Mouse (Mus musculus) CH12.LX (cell line): ENCODE results near the gene Ric1. TPM values are rescaled to one million over a fixed set of nuclear protein-coding genes. Genes with fewer than 3 reads are reported as not detected.

Source experiments
- DNase-seq: peaks from one replicate; pipeline ENCODE4 v3.0.0-alpha.2; 2013; ENCODE audit errors: extremely low read depth
- H3K27ac ChIP-seq: 2 replicates; pipeline ENCODE4 v1.5.1; 2012; ENCODE audit warnings: low read depth, mild to moderate bottlenecking, control low read depth, moderate library complexity; ENCODE audit not compliant: insufficient read depth
- H3K27me3 ChIP-seq: replicated peaks from 2 replicates; pipeline ENCODE3; 2012; ENCODE audit warnings: inconsistent platforms
- H3K36me3 ChIP-seq, 2 experiments: replicated peaks in 1 of 2; 2 replicates each; pipeline versions ENCODE3 to v1.6.1; 2012; ENCODE audit warnings: inconsistent platforms in 1 of 2, low read length in 1 of 2, mild to moderate bottlenecking in 1 of 2, mixed read lengths in 1 of 2, moderate library complexity in 1 of 2; ENCODE audit not compliant: control insufficient read depth in 1 of 2, insufficient read depth in 1 of 2
- H3K4me1 ChIP-seq, 2 experiments: 2 replicates each; pipeline ENCODE4 v1.6.1; 2012; ENCODE audit warnings: inconsistent platforms in 1 of 2, moderate library complexity in 1 of 2; ENCODE audit not compliant: insufficient read depth in 2 of 2, control insufficient read depth in 1 of 2
- H3K4me2 ChIP-seq: 2 replicates; pipeline ENCODE4 v1.6.1; 2012; ENCODE audit warnings: low read depth, mild to moderate bottlenecking, control low read depth; ENCODE audit not compliant: poor library complexity, insufficient read depth, severe bottlenecking
- H3K4me3 ChIP-seq, 3 experiments: fragments of 150-350 bp in 1 of 3; sonication (generic) in 1 of 3; replicated peaks in 1 of 3; 2 replicates each; pipeline versions ENCODE3 to v1.5.1; 2011 to 2012; ENCODE audit warnings: low read depth in 2 of 3, low read length in 2 of 3, mild to moderate bottlenecking in 2 of 3, moderate library complexity in 2 of 3, control low read depth in 1 of 3, improper control_type of control experiment in 1 of 3, inconsistent platforms in 1 of 3, mixed read lengths in 1 of 3; ENCODE audit not compliant: poor library complexity in 1 of 3
- H3K79me2 ChIP-seq: replicated peaks from 2 replicates; pipeline ENCODE4 v1.6.1; 2012; ENCODE audit warnings: mild to moderate bottlenecking, moderate library complexity; ENCODE audit not compliant: control insufficient read depth, poor library complexity, insufficient read depth, severe bottlenecking; ENCODE audit errors: extremely low read depth
- H3K9ac ChIP-seq: 2 replicates; pipeline ENCODE4 v1.6.1; 2012; ENCODE audit warnings: low read depth, mild to moderate bottlenecking, control low read depth, moderate library complexity; ENCODE audit not compliant: insufficient read depth
- H3K9me3 ChIP-seq: replicated peaks from 2 replicates; pipeline ENCODE3; 2012; ENCODE audit warnings: low read length, inconsistent platforms, mixed read lengths
- BHLHE40 ChIP-seq: IDR thresholded peaks from 2 replicates; pipeline ENCODE4 v1.6.1; 2011; ENCODE audit warnings: mild to moderate bottlenecking, low read depth, low read length, improper control_type of control experiment
- CHD1 ChIP-seq: IDR thresholded peaks from 2 replicates; pipeline ENCODE4 v1.6.1; 2012; ENCODE audit warnings: low read depth, low read length, improper control_type of control experiment, inconsistent platforms
- CHD2 ChIP-seq: IDR thresholded peaks from 2 replicates; pipeline ENCODE4 v1.6.1; 2011; ENCODE audit warnings: low read length, improper control_type of control experiment
- CTCF ChIP-seq, 2 experiments: IDR thresholded peaks in 1 of 2; conservative IDR thresholded peaks in 1 of 2; 2 replicates each; pipeline ENCODE4 v1.5.1; 2011 to 2012; ENCODE audit warnings: low read depth in 2 of 2, low read length in 2 of 2, improper control_type of control experiment in 1 of 2, inconsistent platforms in 1 of 2, mild to moderate bottlenecking in 1 of 2, moderate library complexity in 1 of 2
- E2F4 ChIP-seq: IDR thresholded peaks from 2 replicates; pipeline ENCODE4 v1.6.1; 2011; ENCODE audit warnings: low read depth, low read length, improper control_type of control experiment; ENCODE audit not compliant: insufficient replicate concordance
- ELF1 ChIP-seq: IDR thresholded peaks from 2 replicates; pipeline ENCODE4 v1.6.1; 2014; ENCODE audit warnings: low read depth, mild to moderate bottlenecking, inconsistent platforms, low read length, improper control_type of control experiment
- EP300 ChIP-seq: IDR thresholded peaks from 2 replicates; pipeline ENCODE4 v1.6.1; 2011; ENCODE audit warnings: low read length, improper control_type of control experiment
- HCFC1 ChIP-seq: IDR thresholded peaks from 2 replicates; pipeline ENCODE4 v1.6.1; 2012; ENCODE audit warnings: low read depth, mild to moderate bottlenecking, inconsistent platforms, low read length, improper control_type of control experiment
- IRF4 ChIP-seq: IDR thresholded peaks from 2 replicates; pipeline ENCODE4 v1.6.1; 2014; ENCODE audit warnings: low read depth, mild to moderate bottlenecking, inconsistent platforms, low read length, improper control_type of control experiment
- JUN ChIP-seq: IDR thresholded peaks from 2 replicates; pipeline ENCODE4 v1.6.1; 2011; ENCODE audit warnings: low read depth, mild to moderate bottlenecking, low read length, improper control_type of control experiment, moderate library complexity; ENCODE audit not compliant: insufficient read depth
- JUND ChIP-seq: conservative IDR thresholded peaks from 2 replicates; pipeline ENCODE4 v1.6.1; 2011; ENCODE audit warnings: low read depth, low read length, improper control_type of control experiment
- MAFK ChIP-seq: IDR thresholded peaks from 2 replicates; pipeline ENCODE4 v1.6.1; 2011; ENCODE audit warnings: low read length, improper control_type of control experiment; ENCODE audit not compliant: insufficient replicate concordance
- MAX ChIP-seq: IDR thresholded peaks from 2 replicates; pipeline ENCODE4 v1.6.1; 2011; ENCODE audit warnings: low read length, improper control_type of control experiment
- MEF2A ChIP-seq: IDR thresholded peaks from 2 replicates; pipeline ENCODE4 v1.6.1; 2014; ENCODE audit warnings: low read depth, mild to moderate bottlenecking, inconsistent platforms, low read length, improper control_type of control experiment, borderline replicate concordance
- MXI1 ChIP-seq: IDR thresholded peaks from 2 replicates; pipeline ENCODE4 v1.6.1; 2011; ENCODE audit warnings: mild to moderate bottlenecking, low read depth, low read length, improper control_type of control experiment
- MYC ChIP-seq: IDR thresholded peaks from 2 replicates; pipeline ENCODE4 v1.6.1; 2011; ENCODE audit warnings: low read depth, mild to moderate bottlenecking, improper control_type of control experiment, low read length
- NELFE ChIP-seq: IDR thresholded peaks from 2 replicates; pipeline ENCODE4 v1.6.1; 2011; ENCODE audit warnings: low read depth, low read length, improper control_type of control experiment
- NRF1 ChIP-seq: IDR thresholded peaks from 2 replicates; pipeline ENCODE4 v1.6.1; 2014; ENCODE audit warnings: low read depth, mild to moderate bottlenecking, inconsistent platforms, low read length, improper control_type of control experiment, moderate library complexity
- PAX5 ChIP-seq: IDR thresholded peaks from 2 replicates; pipeline ENCODE4 v1.6.1; 2012; ENCODE audit warnings: low read length, inconsistent platforms, mixed read lengths
- POLR2AphosphoS2 ChIP-seq: IDR thresholded peaks from 2 replicates; pipeline ENCODE4 v1.6.1; 2011; ENCODE audit warnings: low read depth, low read length, improper control_type of control experiment
- RAD21 ChIP-seq: IDR thresholded peaks from 2 replicates; pipeline ENCODE4 v1.6.1; 2011; ENCODE audit warnings: low read depth, mild to moderate bottlenecking, low read length, improper control_type of control experiment, moderate library complexity
- RCOR1 ChIP-seq: conservative IDR thresholded peaks from 2 replicates; pipeline ENCODE4 v1.6.1; 2012; ENCODE audit warnings: low read depth, mild to moderate bottlenecking, inconsistent platforms, low read length, improper control_type of control experiment
- SIN3A ChIP-seq: IDR thresholded peaks from 2 replicates; pipeline ENCODE4 v1.6.1; 2012; ENCODE audit warnings: low read length, improper control_type of control experiment, inconsistent platforms
- SMC3 ChIP-seq: IDR thresholded peaks from 2 replicates; pipeline ENCODE4 v1.6.1; 2011; ENCODE audit warnings: low read depth, low read length, improper control_type of control experiment
- TBP ChIP-seq: conservative IDR thresholded peaks from 2 replicates; pipeline ENCODE4 v1.6.1; 2011; ENCODE audit warnings: low read depth, low read length, improper control_type of control experiment
- TCF12 ChIP-seq: IDR thresholded peaks from 2 replicates; pipeline ENCODE4 v1.6.1; 2014; ENCODE audit warnings: low read depth, mild to moderate bottlenecking, inconsistent platforms, low read length, improper control_type of control experiment
- UBTF ChIP-seq: IDR thresholded peaks from 2 replicates; pipeline ENCODE4 v1.6.1; 2012; ENCODE audit warnings: low read depth, mild to moderate bottlenecking, inconsistent platforms, low read length, improper control_type of control experiment, moderate library complexity
- ZC3H11A ChIP-seq: IDR thresholded peaks from 2 replicates; pipeline ENCODE4 v1.6.1; 2012; ENCODE audit warnings: low read depth, mild to moderate bottlenecking, inconsistent platforms, low read length, improper control_type of control experiment
- ZKSCAN1 ChIP-seq: IDR thresholded peaks from 2 replicates; pipeline ENCODE4 v1.6.1; 2012; ENCODE audit warnings: low read depth, inconsistent platforms, low read length, improper control_type of control experiment, borderline replicate concordance
- ZMIZ1 ChIP-seq: IDR thresholded peaks from 2 replicates; pipeline ENCODE4 v1.6.1; 2012; ENCODE audit warnings: low read depth, mild to moderate bottlenecking, inconsistent platforms, low read length, improper control_type of control experiment
- ZNF384 ChIP-seq: IDR thresholded peaks from 2 replicates; pipeline ENCODE4 v1.6.1; 2012; ENCODE audit warnings: low read depth, low read length, improper control_type of control experiment, inconsistent platforms
- dilution Hi-C: fragments of 300-500 bp; cut with MboI; formaldehyde crosslinking; loops from 2 replicates; pipeline ENCODE4 v1.14.3; 2020; ENCODE audit warnings: low sequenced_read_pairs; ENCODE audit not compliant: extremely low pct_unique_long_range_greater_than_20kb, extremely low pct_ligation_motif_present
- in situ Hi-C: fragments of 300-500 bp; cut with MboI; formaldehyde crosslinking; loops from 3 replicates; pipeline ENCODE4 v1.14.3; 2019; ENCODE audit warnings: low sequenced_read_pairs, low pct_ligation_motif_present, low pct_unique_long_range_greater_than_20kb, mixed read lengths
- polyA plus RNA-seq: library from polyadenylated mRNA; unstranded; fragments of >175 nt; gene quantifications from 2 replicates; pipeline ENCODE4 v1.2.1, GENCODE M21; 2012; ENCODE audit warnings: low read depth; ENCODE audit not compliant: insufficient read length
- total RNA-seq, 2 experiments: library from RNA; depleted of rRNA; stranded (reverse); fragments of 300-350 nt in 1 of 2; fragments of >200 nt in 1 of 2; gene quantifications; 2 replicates each; pipeline ENCODE4 v1.2.3; 2012 to 2014

The Ric1 gene
- total and polyA plus RNA-seq, 3 experiments: 11.2 to 17.9 (median 16.3) TPM

DNA sequence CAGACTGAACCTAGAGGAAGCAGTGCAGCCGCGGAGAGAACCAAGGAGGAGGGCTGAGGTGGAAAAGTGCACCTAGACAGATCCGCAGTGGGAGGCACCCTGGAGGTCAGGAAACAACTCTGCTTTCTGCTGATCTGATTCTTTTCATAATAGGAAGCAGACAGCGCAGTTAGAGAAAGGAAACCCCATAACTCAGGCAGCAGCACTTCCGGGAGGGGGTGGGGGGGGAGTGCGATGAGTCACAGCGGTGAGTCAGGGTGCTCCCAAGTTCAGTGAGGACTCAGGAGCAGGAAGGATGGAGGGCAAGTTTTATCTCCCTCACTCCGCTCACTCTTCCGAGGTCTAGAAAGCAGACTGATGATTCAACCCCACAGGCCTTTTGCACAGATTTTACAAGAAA is 119.0 kb downstream of the Ric1 start (continued):
- TF ChIP-seq RCOR1 (no peak), CHD1 (no peak), SIN3A (no peak), MEF2A (no peak), ZKSCAN1 (no peak)

GRCm38 (mm10) chr19:29641510-29641909 is 119.4 kb downstream of the Ric1 start:
- Histone ChIP-seq H3K9ac (peak overlapping the region; percentile 89), H3K79me2 (peaks cover 9% of the 10 kb centered on the region; the same call in 1 of the 2 replicates), H3K27me3 (no peaks in the 10 kb centered on the region), H3K36me3 (peaks cover 10 to 38% of the 10 kb centered on the region in 2 experiments), H3K9me3 (peaks cover 4% of the 10 kb centered on the region), H3K27ac (peak overlapping the region; percentile 87), H3K4me1 (peaks cover 11 to 53% of the 10 kb centered on the region in 2 experiments), H3K4me2 (peak overlapping the region; percentile 97), H3K4me3 (peak overlapping the region; percentile 48 to 54 (median 52))
- TF ChIP-seq MYC (no peak), UBTF (no peak), JUND (no peak), POLR2AphosphoS2 (no peak), ZC3H11A (no peak), ZMIZ1 (peak; percentile 38; the same call in 1 of the 2 replicates), BHLHE40 (no peak), MEF2A (0 out of 2 replicates have a peak, but pooled peaks have one; percentile 27), NRF1 (no peak), TBP (no peak), ELF1 (no peak), E2F4 (no peak), IRF4 (peak; percentile 38), NELFE (no peak), HCFC1 (no peak), SIN3A (0 out of 2 replicates have a peak, but pooled peaks have one; percentile 49), ZKSCAN1 (no peak), PAX5 (no peak), EP300 (peak; percentile 27; the same call in 1 of the 2 replicates), CHD2 (no peak), RAD21 (no peak), MAFK (no peak), MAX (no peak), TCF12 (no peak), RCOR1 (no peak), JUN (no peak), SMC3 (no peak), CTCF (conservative IDR thresholded peaks at IDR 0.05 in 1 of 2, IDR thresholded peaks at IDR 0.05 in 1 of 2; ENCODE audit: low read depth in 2 of 2, low read length in 2 of 2) (no peak), ZNF384 (no peak), MXI1 (peak; percentile 52; the same call in 1 of the 2 replicates), CHD1 (peak; percentile 83; the same call in 1 of the 2 replicates)
- DNase-seq: no peak
- dilution Hi-C loops (no loop called here), in situ Hi-C loops (loop anchor here (10.0 kb wide), 1 partner anchor 173 kb away; the partner anchor contains the start of gene Ranbp6)
